In genomic region chr15:79505616-79506283, GRCm38 (mm10) we compare ENCODE assay signal across 9 mouse cellular contexts. TPM values are rescaled to one million over a fixed set of nuclear protein-coding genes. Genes with fewer than 3 reads are reported as not detected.
DNase-seq lines count a peak whose midpoint lies in the region; ATAC-seq lines count a peak whose summit lies in the region.
"Had no signal": no experiment of that assay in that cellular context is flagged by ENCODE, and none has a peak within 500 bp of the region (broad histone marks: within the 10 kb centered on the region; RNA-seq: fewer than 3 reads in every experiment).

No protein-coding gene starts in this region.

- no peak overlapping the region for H3K27ac ChIP-seq in liver, embryonic 11.5 days (ENCODE audit: low read depth, low read length)
- no peak overlapping the region for H3K27ac ChIP-seq in neural tube, embryonic 12.5 days

- H3K4me2 ChIP-seq in liver, embryonic 11.5 days = peak overlapping the region; percentile 91
- H3K4me2 ChIP-seq in neural tube, embryonic 12.5 days (replicated peaks) = peak overlapping the region; percentile 99

- ATAC-seq in CD4-positive, CD25-positive, alpha-beta regulatory T cell, adult 4 months = no peak
- ATAC-seq in liver, embryonic 11.5 days (replicated peaks; ENCODE audit: low FRiP score) = no peak
- peak; percentile 59 for ATAC-seq in neural tube, embryonic 12.5 days (ENCODE audit: low FRiP score, low read depth)

- H3K27me3 ChIP-seq in liver, embryonic 11.5 days (replicated peaks; ENCODE audit: control insufficient read depth, insufficient read depth, low read length) = peaks cover 98% of the 10 kb centered on the region
- peaks cover 90% of the 10 kb centered on the region for H3K27me3 ChIP-seq in neural tube, embryonic 12.5 days (replicated peaks)

- no peaks in the 10 kb centered on the region for H3K36me3 ChIP-seq in liver, embryonic 11.5 days (ENCODE audit: control insufficient read depth, insufficient read depth, low read length)
- H3K36me3 ChIP-seq in neural tube, embryonic 12.5 days = no peaks in the 10 kb centered on the region

- peak overlapping the region; percentile 57 for H3K4me3 ChIP-seq in liver, embryonic 11.5 days (ENCODE audit: low read depth, low read length)
- peak overlapping the region; percentile 52 for H3K4me3 ChIP-seq in neural tube, embryonic 12.5 days

- under 1% methylated on average over 50 of the region's 71 CpGs for WGBS in liver, embryonic 11.5 days
- under 1% methylated on average over 67 of the region's 71 CpGs for WGBS in neural tube, embryonic 12.5 days

- 0 out of 2 replicates have a peak, but pooled peaks cover 2% of the 10 kb centered on the region for H3K4me1 ChIP-seq in liver, embryonic 11.5 days (replicated peaks; ENCODE audit: control insufficient read depth, insufficient read depth, low read length)
- peaks cover 22% of the 10 kb centered on the region for H3K4me1 ChIP-seq in neural tube, embryonic 12.5 days

- DNase-seq in CD4-positive, CD25-positive, alpha-beta regulatory T cell, adult 2 months (ENCODE audit: low read depth, low spot score) = peak; percentile 31
- peak; percentile 78 for DNase-seq in embryo, embryonic 10.5 days (ENCODE audit: low spot score)
- peak; percentile 56 to 79 for DNase-seq in heart, adult 18-20 months
- peak; percentile 46 for DNase-seq in kidney, adult 9 months
- DNase-seq in liver, embryonic 11.5 days (ENCODE audit: low spot score) = peak; percentile 68
- DNase-seq in thymus, postnatal 36 days = peak; percentile 54 to 62

- no peaks in the 10 kb centered on the region for H3K9me3 ChIP-seq in liver, embryonic 11.5 days (ENCODE audit: control insufficient read depth, low read length)
- no peaks in the 10 kb centered on the region for H3K9me3 ChIP-seq in neural tube, embryonic 12.5 days

- H3K9ac ChIP-seq in liver, embryonic 11.5 days (ENCODE audit: low read depth, low read length) = peak overlapping the region; percentile 51
- peak overlapping the region; percentile 64 for H3K9ac ChIP-seq in neural tube, embryonic 12.5 days

RNA-seq across cellular contexts. Expression of gene Kcnj4, which starts 0.7 kb away (rescaled TPM):
- not detected for polyA plus RNA-seq in CD4-positive, CD25-positive, alpha-beta regulatory T cell, adult 4 months (2017; shearing (Covaris generic))
- total RNA-seq in heart, adult 18-20 months (2021) = 1 to 10 TPM; 1.4 to 1.5 TPM
- polyA plus RNA-seq in liver, embryonic 11.5 days (2014; fragmentation: Nextera tagmentation; extraction: Ambion mirVana) = not detected in 2 replicates
- polyA plus RNA-seq in neural tube, embryonic 12.5 days (2016; fragmentation: Nextera tagmentation; extraction: Ambion mirVana) = not detected in 2 replicates
- total RNA-seq: hematopoietic stem cell, adult 5-6 weeks had no signal

RNA-seq across cellular contexts. Expression of gene Kdelr3, which starts 10.5 kb away (rescaled TPM):
- polyA plus RNA-seq in CD4-positive, CD25-positive, alpha-beta regulatory T cell, adult 4 months (2017; shearing (Covaris generic)) = not detected
- total RNA-seq in heart, adult 18-20 months (2021) = 1 to 10 TPM; 3.3 to 4.3 TPM
- 9.0 and 10.8 TPM in 2 replicates for polyA plus RNA-seq in liver, embryonic 11.5 days (2014; fragmentation: Nextera tagmentation; extraction: Ambion mirVana)
- 19.6 and 20.2 TPM in 2 replicates for polyA plus RNA-seq in neural tube, embryonic 12.5 days (2016; fragmentation: Nextera tagmentation; extraction: Ambion mirVana)
- total RNA-seq: hematopoietic stem cell, adult 5-6 weeks had no signal

RNA-seq across cellular contexts. Expression of gene Ddx17, which starts 40.8 kb away (rescaled TPM):
- polyA plus RNA-seq in CD4-positive, CD25-positive, alpha-beta regulatory T cell, adult 4 months (2017; shearing (Covaris generic)) = 10 to 100 TPM; 28.9 to 39.9 TPM
- 10 to 100 TPM; 69.9 to 83.9 TPM for total RNA-seq in heart, adult 18-20 months (2021)
- polyA plus RNA-seq in liver, embryonic 11.5 days (2014; fragmentation: Nextera tagmentation; extraction: Ambion mirVana) = 49.9 and 54.2 TPM in 2 replicates
- 66.5 and 71.8 TPM in 2 replicates for polyA plus RNA-seq in neural tube, embryonic 12.5 days (2016; fragmentation: Nextera tagmentation; extraction: Ambion mirVana)

RNA-seq across cellular contexts. Expression of gene Csnk1e, which starts 50.4 kb away (rescaled TPM):
- polyA plus RNA-seq in CD4-positive, CD25-positive, alpha-beta regulatory T cell, adult 4 months (2017; shearing (Covaris generic)) = 1 to 10 TPM; 3.1 to 6.2 TPM
- 10 to 100 TPM; 40.2 to 44.3 TPM for total RNA-seq in heart, adult 18-20 months (2021)
- 39.2 and 42.5 TPM in 2 replicates for polyA plus RNA-seq in liver, embryonic 11.5 days (2014; fragmentation: Nextera tagmentation; extraction: Ambion mirVana)
- 303 and 308 TPM in 2 replicates for polyA plus RNA-seq in neural tube, embryonic 12.5 days (2016; fragmentation: Nextera tagmentation; extraction: Ambion mirVana)
